Mouse (Mus musculus): Measurements from ENCODE around the gene Tiprl. TPM values are rescaled to one million over a fixed set of nuclear protein-coding genes. Genes with fewer than 3 reads are reported as not detected.
A peak's percentile ranks its signal among the peaks of the same experiment; 100 is the strongest.

The Tiprl gene
- polyA plus RNA-seq, 1 experiment from 2014 or later = 122 TPM

DNA sequence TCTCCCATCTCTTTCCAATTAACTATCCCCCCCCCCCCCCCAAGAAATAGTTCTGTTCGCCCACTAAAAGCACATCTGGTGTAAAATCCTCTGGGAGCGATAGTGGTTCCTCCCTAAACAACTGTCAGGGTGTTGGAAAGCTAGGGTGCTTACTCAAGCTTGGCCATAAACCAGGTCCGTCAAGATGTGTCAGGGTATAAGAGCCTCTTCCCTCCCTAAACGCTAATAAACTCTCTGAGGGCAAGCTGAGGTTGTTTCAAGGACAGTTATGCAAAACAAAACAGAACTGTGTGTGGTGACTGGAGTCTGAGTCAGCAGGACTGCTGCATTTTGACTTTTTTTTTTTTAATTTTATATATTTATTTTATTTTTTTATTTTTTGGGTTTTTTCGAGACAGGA is 10.3 kb upstream of the Tiprl start:
- Histone ChIP-seq H3K4me2 (no peak overlapping the region), H3K9ac (no peak overlapping the region), H3K27me3 (no peaks in the 10 kb centered on the region), H3K4me3 (no peak overlapping the region), H3K9me3 (no peaks in the 10 kb centered on the region), H3K36me3 (no peaks in the 10 kb centered on the region), H3K4me1 (replicated peaks) (no peaks in the 10 kb centered on the region), H3K27ac (replicated peaks) (no peak overlapping the region)
- peak; percentile 69 for ATAC-seq (ENCODE audit: low read depth)
- 64% methylated on average over 5 of the region's 5 CpGs for WGBS

DNA sequence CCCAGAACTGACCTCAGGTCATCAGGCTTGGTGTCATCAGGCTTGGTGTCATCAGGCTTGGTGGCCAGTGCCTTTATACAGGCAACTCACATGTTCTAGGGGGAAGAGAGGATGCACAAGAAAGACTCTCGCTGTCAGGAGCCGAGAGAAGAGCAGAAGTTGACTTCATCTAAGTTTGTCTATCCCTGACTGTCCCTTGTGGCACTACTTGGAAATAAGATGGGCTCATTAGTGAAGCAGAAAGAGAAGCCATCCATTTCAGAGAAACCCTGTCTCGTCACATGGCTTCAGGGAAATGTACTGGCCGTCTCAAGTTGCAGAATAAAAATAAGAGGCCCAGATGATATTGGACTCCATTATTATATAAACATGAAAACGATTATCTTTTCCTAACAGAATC is 9.8 kb upstream of the Tiprl start:
- H3K4me2 ChIP-seq = no peak overlapping the region
- H3K27me3 ChIP-seq = no peaks in the 10 kb centered on the region
- H3K9ac ChIP-seq = no peak overlapping the region
- H3K27ac ChIP-seq (replicated peaks) = 0 out of 2 replicates have a peak overlapping the region, but pooled peaks have one; percentile 6
- 69% methylated on average over 5 of the region's 5 CpGs for WGBS
- ATAC-seq (ENCODE audit: low read depth) = no peak
- H3K4me3 ChIP-seq = no peak overlapping the region
- H3K4me1 ChIP-seq (replicated peaks) = no peaks in the 10 kb centered on the region
- no peaks in the 10 kb centered on the region for H3K36me3 ChIP-seq
- H3K9me3 ChIP-seq = no peaks in the 10 kb centered on the region

DNA sequence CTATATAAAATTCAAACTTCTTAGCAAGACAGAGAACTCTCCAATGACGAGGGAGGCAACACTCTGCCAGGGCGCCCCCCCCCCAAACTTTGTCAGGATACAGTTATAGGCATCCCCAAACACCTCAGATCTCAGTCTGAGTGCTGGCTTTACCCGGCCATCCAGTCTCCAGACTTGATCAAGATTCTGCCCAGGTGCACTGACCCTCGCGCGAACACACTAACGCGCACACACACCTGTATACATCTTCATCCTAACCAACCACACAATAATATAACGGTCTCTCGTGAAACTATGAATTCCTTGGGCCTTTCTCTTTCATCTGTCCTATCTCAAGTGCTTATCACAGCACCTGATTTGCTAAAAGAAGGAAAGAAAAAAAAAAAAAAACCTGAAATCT is 950 bp downstream of the Tiprl start:
- peak overlapping the region; percentile 80 for H3K4me2 ChIP-seq
- peak overlapping the region; percentile 92 for H3K27ac ChIP-seq (replicated peaks)
- peak overlapping the region; percentile 91 for H3K4me3 ChIP-seq
- peak overlapping the region; percentile 89 for H3K9ac ChIP-seq
- ATAC-seq (ENCODE audit: low read depth) = no peak
- H3K36me3 ChIP-seq = no peaks in the 10 kb centered on the region
- H3K27me3 ChIP-seq = no peaks in the 10 kb centered on the region
- 18% methylated on average over 10 of the region's 10 CpGs for WGBS
- peaks cover 28% of the 10 kb centered on the region for H3K4me1 ChIP-seq (replicated peaks)
- no peaks in the 10 kb centered on the region for H3K9me3 ChIP-seq

DNA sequence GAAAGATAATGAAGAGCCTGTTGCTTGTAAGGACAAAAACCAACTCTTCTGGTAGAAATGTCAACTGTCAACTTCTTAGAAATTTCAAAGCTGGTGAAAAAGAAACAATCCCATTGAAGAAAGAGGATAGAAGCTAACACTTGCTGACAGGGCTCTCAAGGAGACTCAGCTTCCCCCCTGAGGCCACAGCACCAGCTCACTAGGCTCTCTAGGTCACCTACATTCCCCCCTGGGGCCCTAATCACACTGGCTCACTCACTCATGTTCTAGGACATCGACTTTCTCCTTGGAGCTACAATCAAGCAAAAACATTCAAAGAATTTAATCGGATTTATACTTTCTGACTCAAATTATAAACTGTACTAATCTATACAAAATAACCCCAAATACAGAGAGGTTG is 3.0 kb downstream of the Tiprl start:
- Histone ChIP-seq H3K9me3 (no peaks in the 10 kb centered on the region), H3K36me3 (no peaks in the 10 kb centered on the region), H3K27ac (replicated peaks) (no peak overlapping the region), H3K4me2 (no peak overlapping the region), H3K27me3 (no peaks in the 10 kb centered on the region), H3K4me3 (no peak overlapping the region), H3K4me1 (replicated peaks) (peaks cover 28% of the 10 kb centered on the region), H3K9ac (no peak overlapping the region)
- WGBS = 85% methylated on average over 2 of the region's 2 CpGs
- ATAC-seq (ENCODE audit: low read depth) = no peak

DNA sequence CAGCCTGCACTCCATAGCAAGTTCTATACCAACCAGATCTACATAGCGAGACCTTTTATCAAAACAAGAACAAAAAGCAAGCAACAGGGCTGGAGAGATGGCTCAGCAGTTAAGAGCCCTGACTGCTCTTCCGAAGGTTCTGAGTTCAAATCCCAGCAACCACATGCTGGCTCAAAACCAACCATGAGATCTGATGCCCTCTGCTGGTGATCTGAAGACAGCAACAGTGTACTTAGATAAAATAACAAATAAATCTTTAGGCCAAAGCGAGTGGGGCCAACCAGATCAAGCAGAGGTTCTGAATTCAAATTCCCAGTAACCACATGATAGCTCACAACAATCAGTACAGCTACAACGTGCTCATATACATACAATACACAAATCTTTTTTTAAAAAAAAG is 6.1 kb downstream of the Tiprl start:
- H3K9ac ChIP-seq = no peak overlapping the region
- peaks cover 9% of the 10 kb centered on the region; the same call in 1 of the 2 replicates for H3K36me3 ChIP-seq
- no peak for ATAC-seq (ENCODE audit: low read depth)
- H3K4me3 ChIP-seq = no peak overlapping the region
- no peak overlapping the region for H3K27ac ChIP-seq (replicated peaks)
- 93% methylated on average over 4 of the region's 4 CpGs for WGBS
- peaks cover 16% of the 10 kb centered on the region for H3K4me1 ChIP-seq (replicated peaks)
- no peaks in the 10 kb centered on the region for H3K27me3 ChIP-seq
- H3K4me2 ChIP-seq = no peak overlapping the region
- H3K9me3 ChIP-seq = no peaks in the 10 kb centered on the region

DNA sequence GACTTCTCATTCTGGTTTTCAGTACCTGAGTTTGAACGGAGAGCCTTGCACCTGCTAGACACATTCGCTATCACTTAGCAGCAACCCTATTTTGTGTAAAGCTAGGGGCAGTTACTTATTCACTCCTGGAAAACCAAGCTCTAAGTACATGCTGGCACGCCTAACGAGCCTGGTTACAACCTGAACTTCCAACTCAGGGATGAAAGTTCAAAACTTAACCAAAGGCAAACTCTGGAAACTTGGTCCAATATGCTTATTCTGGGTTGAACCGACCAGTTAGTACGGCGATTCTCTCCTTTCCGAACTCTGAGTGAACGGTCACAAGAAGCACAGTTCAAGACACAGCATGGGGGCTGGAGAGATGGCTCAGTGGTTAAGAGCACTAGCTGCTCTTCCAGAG is 7.2 kb downstream of the Tiprl start:
- ATAC-seq (ENCODE audit: low read depth) = no peak
- Histone ChIP-seq H3K36me3 (peaks cover 19% of the 10 kb centered on the region; the same call in 1 of the 2 replicates), H3K9me3 (no peaks in the 10 kb centered on the region), H3K4me2 (no peak overlapping the region), H3K4me3 (no peak overlapping the region), H3K27ac (replicated peaks) (no peak overlapping the region), H3K4me1 (replicated peaks) (peaks cover 10% of the 10 kb centered on the region), H3K27me3 (no peaks in the 10 kb centered on the region), H3K9ac (no peak overlapping the region)
- WGBS = 96% methylated on average over 9 of the region's 9 CpGs

DNA sequence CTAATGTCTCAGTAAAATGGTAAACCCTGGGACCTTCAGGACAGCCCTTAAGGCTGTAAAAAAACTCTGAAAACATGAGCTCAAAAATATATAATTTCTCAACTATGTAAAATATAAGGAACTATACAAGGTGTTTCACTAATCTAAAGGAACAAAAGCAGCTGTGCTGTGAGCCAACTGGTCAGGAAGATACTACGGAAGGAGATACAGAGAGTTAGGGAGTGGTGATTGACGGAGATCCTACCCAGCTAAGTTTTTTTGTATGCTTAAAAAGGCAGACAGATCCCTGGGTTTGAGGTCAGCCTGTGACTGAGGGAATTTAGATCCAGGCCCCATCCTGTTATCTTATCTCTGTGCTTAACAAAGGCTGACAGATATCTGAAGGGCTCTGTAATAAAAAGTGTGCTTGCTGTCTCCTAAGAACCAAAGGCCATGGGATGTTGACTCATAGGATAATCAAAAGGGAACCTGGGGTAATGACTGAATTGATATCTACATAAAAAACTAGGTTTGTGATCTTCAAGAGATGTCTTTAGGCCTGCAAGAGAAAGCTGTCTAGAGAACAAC is 19.7 kb downstream of the Tiprl start:
- Histone ChIP-seq H3K27ac (replicated peaks) (no peak overlapping the region), H3K36me3 (peaks cover 76% of the 10 kb centered on the region), H3K4me1 (replicated peaks) (no peaks in the 10 kb centered on the region), H3K4me3 (no peak overlapping the region), H3K27me3 (no peaks in the 10 kb centered on the region), H3K9ac (no peak overlapping the region), H3K4me2 (no peak overlapping the region), H3K9me3 (no peaks in the 10 kb centered on the region)
- 99% methylated on average over 2 of the region's 2 CpGs for WGBS
- no peak for ATAC-seq (ENCODE audit: low read depth)

DNA sequence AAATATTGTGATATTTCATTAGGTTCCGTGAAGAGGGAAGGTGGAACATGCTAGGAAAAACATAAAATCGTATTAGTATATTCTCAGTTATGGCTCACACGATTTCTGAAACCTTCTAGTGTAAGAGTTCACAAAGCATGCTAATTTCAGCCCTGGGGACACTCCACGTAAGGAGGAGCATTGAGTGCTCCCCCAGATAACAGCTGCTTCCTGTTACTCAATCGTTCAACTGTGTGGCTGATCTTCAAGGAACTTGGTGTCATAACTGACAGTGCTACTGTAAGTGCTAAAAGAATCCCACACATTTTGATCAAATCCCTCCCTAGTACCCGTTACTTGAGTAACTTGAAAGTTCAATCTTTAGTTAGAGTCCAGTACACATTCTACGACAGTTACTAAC is 21.0 kb downstream of the Tiprl start:
- no peaks in the 10 kb centered on the region for H3K4me1 ChIP-seq (replicated peaks)
- H3K27ac ChIP-seq (replicated peaks) = no peak overlapping the region
- peaks cover 64% of the 10 kb centered on the region for H3K36me3 ChIP-seq
- 91% methylated on average over 7 of the region's 7 CpGs for WGBS
- H3K27me3 ChIP-seq = no peaks in the 10 kb centered on the region
- no peak for ATAC-seq (ENCODE audit: low read depth)
- H3K9ac ChIP-seq = no peak overlapping the region
- no peaks in the 10 kb centered on the region for H3K9me3 ChIP-seq
- no peak overlapping the region for H3K4me3 ChIP-seq
- H3K4me2 ChIP-seq = no peak overlapping the region

DNA sequence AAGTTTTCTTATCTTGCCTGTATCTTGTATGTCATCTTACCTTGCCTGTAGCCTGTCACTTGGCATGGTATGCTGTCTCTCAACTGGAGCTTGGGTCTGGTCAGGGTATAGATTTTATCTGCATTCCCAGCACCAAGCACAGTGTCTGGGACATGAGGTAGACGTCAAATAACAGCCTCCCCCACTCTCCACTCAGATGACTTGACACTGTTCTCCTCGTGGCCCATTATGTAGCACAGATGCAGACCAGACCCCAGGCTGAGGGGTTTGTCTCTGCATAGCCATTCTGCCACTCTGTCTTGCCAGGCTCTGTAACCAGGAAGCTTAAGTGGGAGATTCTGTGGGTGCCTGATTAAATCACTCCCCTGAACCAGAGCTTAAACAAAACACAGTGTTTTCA is 31.2 kb downstream of the Tiprl start:
- no peak overlapping the region for H3K9ac ChIP-seq
- H3K9me3 ChIP-seq = no peaks in the 10 kb centered on the region
- 60% methylated on average over 2 of the region's 2 CpGs for WGBS
- H3K36me3 ChIP-seq = no peaks in the 10 kb centered on the region
- H3K27ac ChIP-seq (replicated peaks) = no peak overlapping the region
- no peak overlapping the region for H3K4me3 ChIP-seq
- ATAC-seq (ENCODE audit: low read depth) = no peak
- no peak overlapping the region for H3K4me2 ChIP-seq
- H3K4me1 ChIP-seq (replicated peaks) = no peaks in the 10 kb centered on the region
- no peaks in the 10 kb centered on the region for H3K27me3 ChIP-seq

DNA sequence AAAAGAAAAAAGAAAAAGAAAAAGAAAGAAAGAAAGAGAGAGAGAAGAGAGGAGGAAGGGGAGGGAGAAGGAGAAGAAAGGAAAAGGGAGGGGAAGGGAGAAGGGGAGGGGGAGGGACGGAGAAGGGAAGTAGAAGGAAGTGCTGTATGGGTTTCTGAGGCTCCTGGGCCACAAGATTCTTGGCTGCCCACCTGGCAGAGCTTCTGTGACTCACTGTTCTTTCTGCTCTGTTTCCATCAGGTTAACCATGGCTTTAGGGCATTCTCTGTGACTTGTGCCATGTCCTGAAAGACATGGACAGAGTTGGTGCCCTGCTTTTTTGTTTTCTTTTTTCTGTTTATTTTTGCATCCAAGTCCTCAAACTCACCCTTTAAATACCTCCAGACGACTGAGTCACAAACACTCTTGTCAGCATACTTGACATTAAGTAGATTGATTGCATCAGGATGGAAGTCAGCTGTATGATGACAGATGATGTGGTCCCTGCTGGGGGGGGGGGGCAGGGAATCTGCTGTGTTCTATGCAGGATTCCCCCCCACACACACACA is 33.2 kb downstream of the Tiprl start:
- H3K27ac ChIP-seq (replicated peaks) = no peak overlapping the region

DNA sequence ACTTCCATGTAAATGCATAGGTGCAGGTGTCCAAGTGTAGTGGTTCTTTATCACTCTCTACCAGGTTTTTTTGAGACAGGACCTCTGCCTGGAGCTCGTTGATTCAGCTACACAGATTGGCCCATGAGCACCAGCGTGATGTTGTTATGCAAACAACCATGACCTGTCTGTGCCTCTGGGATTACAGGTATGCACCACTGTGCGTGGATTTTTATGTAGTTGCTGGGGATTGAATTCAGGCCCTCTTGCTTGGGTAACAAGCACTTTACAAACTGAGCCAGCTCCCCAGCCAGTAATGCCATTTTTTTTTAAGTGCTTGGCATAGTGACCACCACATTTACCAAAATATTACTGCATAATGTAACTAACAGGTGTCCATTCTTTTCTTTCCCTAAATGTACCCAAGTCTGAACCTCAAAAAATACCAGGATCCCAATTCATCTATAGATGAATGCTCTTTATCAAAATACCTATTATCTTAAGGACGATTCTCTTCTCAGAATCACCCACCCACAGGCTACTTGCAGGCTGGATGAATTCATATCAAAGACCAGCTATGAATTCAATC is 35.3 kb downstream of the Tiprl start:
- no peaks in the 10 kb centered on the region for H3K36me3 ChIP-seq
- no peaks in the 10 kb centered on the region for H3K27me3 ChIP-seq
- H3K9ac ChIP-seq = no peak overlapping the region
- H3K27ac ChIP-seq (replicated peaks) = no peak overlapping the region
- H3K4me3 ChIP-seq = no peak overlapping the region
- no peaks in the 10 kb centered on the region for H3K9me3 ChIP-seq
- 86% methylated on average over 4 of the region's 4 CpGs for WGBS
- H3K4me1 ChIP-seq (replicated peaks) = no peaks in the 10 kb centered on the region; the same call in 1 of the 2 replicates
- ATAC-seq (ENCODE audit: low read depth) = no peak
- no peak overlapping the region for H3K4me2 ChIP-seq

More for the DNA sequence above, 33.2 kb downstream of the Tiprl start:
- Histone ChIP-seq H3K4me1 (replicated peaks) (no peaks in the 10 kb centered on the region), H3K9me3 (no peaks in the 10 kb centered on the region), H3K27me3 (no peaks in the 10 kb centered on the region), H3K36me3 (no peaks in the 10 kb centered on the region), H3K4me2 (no peak overlapping the region), H3K9ac (no peak overlapping the region), H3K4me3 (no peak overlapping the region)
- 46% methylated on average over 2 of the region's 2 CpGs for WGBS
- ATAC-seq (ENCODE audit: low read depth) = no peak

DNA sequence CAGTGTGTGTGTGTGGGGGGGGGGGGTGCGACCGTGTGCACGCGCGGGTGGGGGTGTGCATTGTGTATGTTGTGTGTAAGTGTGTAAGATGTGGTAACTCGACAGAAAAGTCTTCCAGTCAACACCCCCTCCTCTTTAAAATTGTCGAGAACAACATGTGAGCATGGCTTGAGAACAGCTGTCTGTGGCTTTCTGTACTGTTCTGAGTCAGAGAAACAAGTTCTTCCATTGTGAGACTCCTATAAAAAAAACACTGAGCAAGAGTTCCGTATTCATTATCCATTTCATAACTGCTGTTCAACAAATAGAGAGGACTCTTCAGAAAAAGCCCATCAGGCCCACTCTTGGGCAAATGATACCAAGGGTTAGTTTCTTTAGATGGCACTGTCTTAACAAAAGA is 36.0 kb downstream of the Tiprl start:
- no peak overlapping the region for H3K4me3 ChIP-seq
- no peaks in the 10 kb centered on the region for H3K9me3 ChIP-seq
- no peaks in the 10 kb centered on the region; the same call in 1 of the 2 replicates for H3K4me1 ChIP-seq (replicated peaks)
- H3K36me3 ChIP-seq = no peaks in the 10 kb centered on the region
- no peak overlapping the region for H3K9ac ChIP-seq
- 89% methylated on average over 8 of the region's 8 CpGs for WGBS
- H3K27me3 ChIP-seq = no peaks in the 10 kb centered on the region
- no peak for ATAC-seq (ENCODE audit: low read depth)
- H3K4me2 ChIP-seq = no peak overlapping the region
- no peak overlapping the region for H3K27ac ChIP-seq (replicated peaks)

DNA sequence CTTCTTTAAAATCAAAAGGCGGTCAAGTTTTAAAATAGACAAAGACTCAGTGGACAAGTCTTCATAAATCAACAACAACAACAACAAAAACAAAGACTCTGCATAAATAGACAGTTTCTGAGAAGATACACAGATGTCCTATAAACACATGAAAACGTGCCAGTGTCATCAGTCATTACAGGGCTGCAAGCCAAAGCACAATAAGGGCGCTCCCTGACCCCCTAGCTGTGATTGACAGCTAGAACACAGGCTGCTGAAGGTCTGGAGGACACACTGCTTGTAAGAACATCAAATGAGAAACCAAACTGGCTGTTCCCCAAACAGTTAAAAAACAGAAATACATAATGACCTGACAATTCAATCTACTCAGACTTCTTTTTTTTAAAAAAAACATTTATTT is 37.2 kb downstream of the Tiprl start:
- no peak overlapping the region for H3K27ac ChIP-seq (replicated peaks)
- no peak for ATAC-seq (ENCODE audit: low read depth)
- WGBS = 78% methylated on average over 3 of the region's 3 CpGs
- H3K27me3 ChIP-seq = peaks cover 10% of the 10 kb centered on the region
- no peaks in the 10 kb centered on the region for H3K36me3 ChIP-seq
- H3K4me2 ChIP-seq = no peak overlapping the region
- no peaks in the 10 kb centered on the region for H3K9me3 ChIP-seq
- H3K4me1 ChIP-seq (replicated peaks) = peaks cover 5% of the 10 kb centered on the region
- H3K9ac ChIP-seq = no peak overlapping the region
- no peak overlapping the region for H3K4me3 ChIP-seq

All from neural tube, embryonic 13.5 days (tissue).